Mouse (Mus musculus) testis, adult 2 months (tissue): ENCODE measurements around the gene Tsc1. TPM values are rescaled to one million over a fixed set of nuclear protein-coding genes. Genes with fewer than 3 reads are reported as not detected.

Experiments
- H3K27ac ChIP-seq: fragments of 200-500 bp; 2 replicates; pipeline ENCODE4 v1.5.1; 2012; ENCODE audit warnings: low read depth, low read length; ENCODE audit not compliant: control insufficient read depth, insufficient read depth
- H3K27me3 ChIP-seq: fragments of 200-500 bp; 2 replicates; pipeline ENCODE4 v1.6.1; 2012; ENCODE audit warnings: mild to moderate bottlenecking, low read length, moderate library complexity; ENCODE audit not compliant: control insufficient read depth, insufficient read depth
- H3K36me3 ChIP-seq: fragments of 200-500 bp; 2 replicates; pipeline ENCODE4 v1.6.1; 2012; ENCODE audit warnings: mild to moderate bottlenecking, low read length; ENCODE audit not compliant: control insufficient read depth, insufficient read depth
- H3K4me1 ChIP-seq: fragments of 200-500 bp; 2 replicates; pipeline ENCODE4 v1.6.1; 2012; ENCODE audit warnings: low read length; ENCODE audit not compliant: control insufficient read depth, insufficient read depth
- H3K4me3 ChIP-seq: fragments of 200-500 bp; 2 replicates; pipeline ENCODE4 v1.5.1; 2012; ENCODE audit warnings: low read depth, mild to moderate bottlenecking, low read length, moderate library complexity, mixed read lengths; ENCODE audit not compliant: control insufficient read depth
- CTCF ChIP-seq: fragments of 200-500 bp; IDR thresholded peaks from 2 replicates; pipeline ENCODE4 v1.5.1; 2012; ENCODE audit warnings: low read depth, mild to moderate bottlenecking, inconsistent platforms, low read length, moderate library complexity; ENCODE audit not compliant: control insufficient read depth, insufficient read depth, insufficient replicate concordance
- POLR2A ChIP-seq: fragments of 200-500 bp; IDR thresholded peaks from 2 replicates; pipeline ENCODE4 v1.6.1; 2012; ENCODE audit warnings: low read depth, mild to moderate bottlenecking, inconsistent platforms, low read length, moderate library complexity; ENCODE audit not compliant: control insufficient read depth
- polyA plus RNA-seq: library from polyadenylated mRNA; depleted of rRNA; stranded (reverse); fragments of >200 nt; gene quantifications from 2 replicates; pipeline ENCODE4 v1.2.3, GENCODE M21; 2012

Gene Tsc1
- polyA plus RNA-seq, 1 experiment: 21.6 TPM

- TF ChIP-seq CTCF: peak; percentile 50; the same call in 1 of the 2 replicates
- no peak for TF ChIP-seq POLR2A
- Histone ChIP-seq H3K4me1 (no peaks in the 10 kb centered on the region), H3K4me3 (no peak overlapping the region), H3K27me3 (no peaks in the 10 kb centered on the region), H3K27ac (no peak overlapping the region), H3K36me3 (no peaks in the 10 kb centered on the region)
Measured at GRCm38 (mm10) chr2:28624870-28625269, 16.2 kb upstream of the Tsc1 start.

- no peak overlapping the region for H3K4me3 ChIP-seq
- H3K36me3 ChIP-seq: no peaks in the 10 kb centered on the region
- TF ChIP-seq CTCF (no peak), POLR2A (no peak)
- H3K4me1 ChIP-seq: no peaks in the 10 kb centered on the region
- H3K27ac ChIP-seq: no peak overlapping the region
- H3K27me3 ChIP-seq: no peaks in the 10 kb centered on the region
Measured at GRCm38 (mm10) chr2:28626038-28626437, 15.0 kb upstream of the Tsc1 start.

DNA sequence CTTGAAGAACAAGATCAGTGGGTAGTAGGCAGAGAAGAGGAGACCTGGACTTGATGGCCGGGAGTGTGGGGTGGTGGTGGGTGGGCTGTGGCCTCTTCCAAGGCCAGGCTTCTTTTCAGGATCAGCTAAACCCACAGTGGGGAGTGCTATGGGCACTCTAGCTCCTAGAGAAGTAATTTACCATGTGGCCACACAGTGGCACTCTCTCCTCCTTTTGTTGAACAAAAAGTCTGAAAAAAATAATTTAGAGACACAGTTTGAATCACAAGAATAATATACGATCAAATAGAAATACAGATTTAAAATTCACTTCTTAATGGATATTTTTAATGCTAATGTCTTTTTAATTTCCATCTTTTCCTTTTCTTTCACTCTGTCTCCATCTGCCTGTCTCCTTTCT is 13.0 kb upstream of the Tsc1 start:
- H3K27me3 ChIP-seq: no peaks in the 10 kb centered on the region
- H3K36me3 ChIP-seq: no peaks in the 10 kb centered on the region
- no peak overlapping the region for H3K27ac ChIP-seq
- H3K4me3 ChIP-seq: no peak overlapping the region
- no peak for TF ChIP-seq CTCF
- no peak for TF ChIP-seq POLR2A
- no peaks in the 10 kb centered on the region for H3K4me1 ChIP-seq

DNA sequence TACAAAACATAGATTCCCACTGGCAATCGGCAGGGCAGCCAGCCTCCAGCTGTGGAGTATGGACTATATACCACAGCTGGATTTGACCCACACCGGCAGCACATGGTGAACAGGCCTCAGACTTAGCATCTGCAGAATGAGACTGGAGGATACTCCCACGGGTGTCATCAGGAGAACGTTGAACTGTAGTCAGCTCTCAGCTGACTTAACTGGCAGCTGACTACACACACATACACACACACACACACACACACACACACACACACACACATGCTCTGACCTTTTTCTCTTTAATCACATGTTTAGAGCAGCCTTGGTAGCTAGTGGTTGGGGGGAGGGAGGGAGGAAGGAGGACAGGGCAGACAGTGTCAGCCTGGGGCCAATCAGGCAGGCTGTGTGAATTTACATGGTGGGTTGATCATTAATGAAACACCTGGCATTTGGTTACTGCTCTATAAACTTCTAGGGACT is 11.1 kb upstream of the Tsc1 start:
- no peaks in the 10 kb centered on the region for H3K4me1 ChIP-seq
- TF ChIP-seq CTCF: no peak
- no peak for TF ChIP-seq POLR2A
- H3K36me3 ChIP-seq: no peaks in the 10 kb centered on the region
- H3K4me3 ChIP-seq: no peak overlapping the region
- no peak overlapping the region for H3K27ac ChIP-seq
- no peaks in the 10 kb centered on the region for H3K27me3 ChIP-seq

GRCm38 (mm10) chr2:28632626-28633025 is 8.4 kb upstream of the Tsc1 start:
- Histone ChIP-seq H3K27ac (no peak overlapping the region), H3K4me3 (no peak overlapping the region), H3K27me3 (no peaks in the 10 kb centered on the region), H3K36me3 (no peaks in the 10 kb centered on the region), H3K4me1 (no peaks in the 10 kb centered on the region)
- TF ChIP-seq CTCF (no peak), POLR2A (no peak)

DNA sequence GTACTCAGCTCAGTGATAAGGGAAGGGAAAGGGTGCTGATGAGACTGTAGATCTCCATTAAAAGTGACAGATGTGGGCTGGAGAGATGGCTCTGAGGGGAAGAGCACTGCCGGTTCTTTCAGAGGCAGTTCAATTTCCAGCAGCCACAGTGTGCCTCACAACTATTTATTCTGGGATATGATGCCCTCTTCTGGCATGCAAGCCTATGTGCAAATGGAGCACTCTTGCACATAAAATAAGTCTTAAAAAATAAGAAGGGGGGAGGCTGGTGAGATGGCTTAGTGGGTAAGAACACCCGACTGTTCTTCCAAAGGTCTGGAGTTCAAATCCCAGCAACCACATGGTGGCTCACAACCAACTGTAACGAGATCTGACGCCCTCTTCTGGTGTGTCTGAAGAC is 7.9 kb upstream of the Tsc1 start:
- Histone ChIP-seq H3K4me1 (no peaks in the 10 kb centered on the region), H3K27ac (no peak overlapping the region), H3K4me3 (no peak overlapping the region), H3K27me3 (no peaks in the 10 kb centered on the region), H3K36me3 (no peaks in the 10 kb centered on the region)
- no peak for TF ChIP-seq POLR2A
- TF ChIP-seq CTCF: no peak

DNA sequence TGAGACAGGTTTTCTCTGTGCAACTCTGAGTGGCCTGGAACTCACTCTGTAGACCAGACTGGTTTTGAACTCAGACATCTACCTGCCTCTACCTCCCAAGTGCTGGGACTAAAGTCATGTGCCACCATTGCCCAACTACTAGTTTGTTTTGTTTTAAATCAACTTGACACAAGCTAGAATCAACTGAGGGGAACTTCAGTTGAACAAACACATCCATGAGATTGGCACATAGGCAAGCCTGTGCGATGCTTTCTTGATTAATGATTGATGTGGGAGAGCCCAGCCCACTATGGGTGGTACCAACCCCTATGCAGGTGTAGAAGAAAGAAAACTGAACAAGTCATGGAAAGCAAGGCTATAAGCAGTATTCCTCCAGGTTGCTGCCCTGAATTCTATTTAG is 5.8 kb upstream of the Tsc1 start:
- TF ChIP-seq POLR2A (no peak), CTCF (no peak)
- H3K4me1 ChIP-seq: peaks cover 7% of the 10 kb centered on the region
- H3K4me3 ChIP-seq: no peak overlapping the region
- H3K27ac ChIP-seq: no peak overlapping the region
- H3K27me3 ChIP-seq: no peaks in the 10 kb centered on the region
- H3K36me3 ChIP-seq: no peaks in the 10 kb centered on the region

GRCm38 (mm10) chr2:28637106-28637845 is 3.8 kb upstream of the Tsc1 start:
- Histone ChIP-seq H3K4me1 (peaks cover 13% of the 10 kb centered on the region), H3K4me3 (no peak overlapping the region), H3K27me3 (no peaks in the 10 kb centered on the region), H3K36me3 (no peaks in the 10 kb centered on the region), H3K27ac (no peak overlapping the region)
- TF ChIP-seq POLR2A: no peak
- TF ChIP-seq CTCF: no peak
